Mouse (Mus musculus) adrenal gland, adult 10 weeks (tissue): ENCODE measurements around the gene Nt5c2. TPM values are rescaled to one million over a fixed set of nuclear protein-coding genes. Genes with fewer than 3 reads are reported as not detected.

Experiments
- polyA plus RNA-seq: library from polyadenylated mRNA; stranded (reverse); fragments of 350-450 nt; fragmentation: Illumina TruSeq; extraction: RNeasy Lipid Tissue Mini Kit (QIAGEN cat#74804); gene quantifications from one replicate; pipeline ENCODE4 v1.2.3, GENCODE M21; 2014; ENCODE audit warnings: low read depth, low replicate concordance

The Nt5c2 gene
- 110 TPM for polyA plus RNA-seq

DNA sequence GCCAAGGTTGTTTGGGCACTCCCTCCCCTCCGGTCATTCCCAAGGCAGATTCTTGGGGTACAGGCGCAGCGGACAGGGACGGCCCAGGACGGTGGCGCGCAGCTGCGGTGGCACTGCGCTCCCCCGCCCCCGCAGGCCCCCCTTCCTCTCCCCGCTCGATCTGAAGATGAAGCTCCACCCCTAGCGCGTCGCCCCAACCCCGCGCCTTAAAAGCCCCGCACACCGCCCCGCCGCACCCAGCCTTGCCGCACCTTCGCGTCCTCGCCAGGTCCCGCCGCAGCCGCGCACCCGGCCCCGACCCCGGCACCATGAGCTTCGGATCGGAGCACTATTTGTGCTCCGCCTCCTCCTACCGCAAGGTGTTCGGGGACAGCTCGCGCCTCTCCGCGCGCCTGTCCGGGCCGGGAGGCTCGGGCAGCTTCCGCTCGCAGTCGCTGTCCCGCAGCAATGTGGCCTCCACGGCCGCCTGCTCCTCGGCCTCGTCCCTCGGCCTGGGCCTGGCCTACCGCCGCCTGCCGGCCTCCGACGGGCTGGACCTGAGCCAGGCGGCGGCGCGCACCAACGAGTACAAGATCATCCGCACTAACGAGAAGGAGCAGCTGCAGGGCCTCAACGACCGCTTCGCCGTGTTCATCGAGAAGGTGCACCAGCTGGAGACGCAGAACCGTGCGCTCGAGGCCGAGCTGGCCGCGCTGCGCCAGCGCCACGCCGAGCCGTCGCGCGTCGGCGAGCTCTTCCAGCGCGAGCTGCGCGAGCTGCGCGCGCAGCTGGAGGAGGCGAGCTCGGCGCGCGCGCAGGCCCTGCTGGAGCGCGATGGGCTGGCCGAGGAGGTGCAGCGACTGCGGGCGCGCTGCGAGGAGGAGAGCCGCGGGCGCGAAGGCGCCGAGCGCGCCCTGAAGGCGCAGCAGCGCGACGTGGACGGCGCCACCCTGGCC is at the start of gene Nt5c2, which contains the start of gene Ina:
Gene Nt5c2, minus strand, starts transcription at position 707 of the 935 bp plus-strand sequence.
Gene Ina, plus strand, starts transcription at position 252 of the 935 bp plus-strand sequence.

DNA sequence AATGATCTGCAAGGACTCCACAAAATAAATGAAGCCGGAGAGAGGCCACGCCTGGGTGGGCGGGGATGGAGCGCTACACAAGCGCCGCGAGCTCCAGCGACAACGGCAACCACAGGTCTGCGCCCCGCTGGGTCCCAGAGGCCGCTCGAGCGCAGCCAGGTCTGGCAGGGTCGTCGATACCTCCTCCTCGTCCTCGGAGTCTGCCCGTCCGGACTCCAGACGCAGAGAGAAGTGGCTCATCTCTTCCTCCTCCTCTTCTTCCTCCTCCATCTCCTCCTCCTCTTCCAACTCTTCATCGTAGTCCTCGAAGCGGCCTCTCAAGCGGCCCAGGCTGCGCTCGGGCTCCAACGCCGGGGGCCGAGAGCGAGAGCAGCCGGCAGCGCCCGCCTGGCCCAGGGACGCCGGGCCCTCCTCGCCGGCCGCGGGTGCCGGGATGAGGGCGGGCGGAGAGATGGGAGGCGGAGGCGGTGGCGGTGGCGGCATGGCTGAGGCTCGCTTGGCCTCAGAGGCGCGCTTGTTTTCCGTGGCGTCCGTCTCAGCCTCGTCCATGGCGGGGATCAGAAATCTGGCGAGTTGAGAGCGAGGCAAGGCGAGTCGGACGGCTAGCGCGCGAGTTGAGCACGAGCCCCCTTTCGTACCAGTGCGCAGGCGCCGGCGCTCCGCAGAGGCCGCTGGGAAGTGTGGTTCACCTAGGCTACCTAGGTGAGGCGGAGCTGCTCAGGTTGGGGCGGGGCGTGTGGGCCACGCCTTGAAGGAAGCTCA is 35.5 kb upstream of the Nt5c2 start, which contains the start of gene Pcgf6:
Gene Pcgf6, minus strand, starts transcription at position 636 of the 762 bp plus-strand sequence.

Other genes with a start within 250 kb of the Nt5c2 start
- 8.5 TPM for gene Ina, start 455 bp downstream of the Nt5c2 start, polyA plus RNA-seq
- gene Pcgf6, start 35.8 kb upstream of the Nt5c2 start, polyA plus RNA-seq: 30.7 TPM
- 10.8 TPM for gene Taf5, start 52.6 kb upstream of the Nt5c2 start, polyA plus RNA-seq
- 1,447 TPM for gene Usmg5, start 75.5 kb upstream of the Nt5c2 start, polyA plus RNA-seq
- gene Pdcd11, start 75.6 kb upstream of the Nt5c2 start, polyA plus RNA-seq: 4.6 TPM
- gene Calhm2, start 123.1 kb upstream of the Nt5c2 start, polyA plus RNA-seq: 1.6 TPM
- gene Calhm1, start 129.1 kb upstream of the Nt5c2 start, polyA plus RNA-seq: not detected
- not detected for gene Calhm3, start 142.6 kb upstream of the Nt5c2 start, polyA plus RNA-seq
- 0.70 TPM for gene Neurl1a, start 163.7 kb upstream of the Nt5c2 start, polyA plus RNA-seq